Mouse (Mus musculus) left cerebral cortex, postnatal 36 days (tissue): Measurements from ENCODE around the gene Mlxipl. TPM values are rescaled to one million over a fixed set of nuclear protein-coding genes. Genes with fewer than 3 reads are reported as not detected.
"Not testable (repeated sequence)": the region's sequence is repeated elsewhere in the genome, so short reads cannot be mapped to it uniquely, and the experiment has no call there.

Source experiments
- DNase-seq, 2 experiments: peaks; one replicate each; pipeline ENCODE4 v3.0.0; 2021 to 2022; ENCODE audit warnings: low spot score in 2 of 2, mixed read lengths in 1 of 2
- intact Hi-C: fragments of 180-260 bp; cut with DNase I; formaldehyde crosslinking; loops from one replicate; pipeline ENCODE4 v1.15.1; 2025
- total RNA-seq, 2 experiments: library from RNA; stranded (reverse); gene quantifications; 2 replicates each; pipeline ENCODE4 v1.2.3; 2021

The Mlxipl gene
- 1 to 10 TPM; 2.4 to 4.7 TPM for total RNA-seq

- intact Hi-C loops, result loop anchor here (10.0 kb wide), 1 partner anchor 185 kb away; the partner anchor contains the start of gene Tmem270
Measured at GRCm38 (mm10) chr5:135089653-135090052, at the start of gene Mlxipl. Gene Mlxipl (plus strand): TSS chr5:135089890.

GRCm38 (mm10) chr5:135040059-135040458 lies 49.6 kb upstream of the Mlxipl start:
- peak in 1 of 2 experiments; percentile 64 for DNase-seq

More at GRCm38 (mm10) chr5:135089653-135090052, at the start of gene Mlxipl:
- DNase-seq, result no peak

GRCm38 (mm10) chr5:135040777-135041176 lies 48.9 kb upstream of the Mlxipl start:
- intact Hi-C loops, result no loop called here
- peak in 1 of 2 experiments; percentile 65 for DNase-seq

More at GRCm38 (mm10) chr5:135040059-135040458, 49.6 kb upstream of the Mlxipl start:
- intact Hi-C loops, result no loop called here

GRCm38 (mm10) chr5:135042105-135042788 lies 47.4 kb upstream of the Mlxipl start:
- no peak for DNase-seq
- intact Hi-C loops, result no loop called here

- no peak for DNase-seq
Measured at GRCm38 (mm10) chr5:135044575-135044974, 45.1 kb upstream of the Mlxipl start.

GRCm38 (mm10) chr5:135048539-135048938 lies 41.2 kb upstream of the Mlxipl start:
- DNase-seq, result no peak
- intact Hi-C loops, result no loop called here

More at GRCm38 (mm10) chr5:135044575-135044974, 45.1 kb upstream of the Mlxipl start:
- intact Hi-C loops, result no loop called here

GRCm38 (mm10) chr5:135049268-135049667 lies 40.4 kb upstream of the Mlxipl start:
- intact Hi-C loops, DNase-seq: not testable (repeated sequence)

- no peak for DNase-seq
- intact Hi-C loops, result loop anchor here (5.0 kb wide), 1 partner anchor 36 kb away; no protein-coding TSS in a partner anchor
Measured at GRCm38 (mm10) chr5:135053356-135053755, 36.3 kb upstream of the Mlxipl start.

- intact Hi-C loops, result no loop called here
- peak; percentile 97 to 98 for DNase-seq
Measured at GRCm38 (mm10) chr5:135063629-135064381, 25.9 kb upstream of the Mlxipl start, which contains the start of gene Dnajc30. Gene Dnajc30 (plus strand): TSS chr5:135064202.

GRCm38 (mm10) chr5:135064382-135064766 lies 25.3 kb upstream of the Mlxipl start:
- DNase-seq, result no peak
- intact Hi-C loops, result no loop called here

- DNase-seq, intact Hi-C loops: not testable (repeated sequence)
Measured at GRCm38 (mm10) chr5:135064909-135065446, 24.7 kb upstream of the Mlxipl start, which contains the start of gene Bud23. Gene Bud23 (minus strand): TSS chr5:135064959.

- DNase-seq, result no peak
- intact Hi-C loops, result no loop called here
Measured at GRCm38 (mm10) chr5:135066008-135066407, 23.7 kb upstream of the Mlxipl start.

GRCm38 (mm10) chr5:135070448-135070847 lies 19.2 kb upstream of the Mlxipl start:
- intact Hi-C loops, result no loop called here
- DNase-seq, result no peak

GRCm38 (mm10) chr5:135072061-135072460 lies 17.6 kb upstream of the Mlxipl start:
- intact Hi-C loops, result no loop called here
- no peak for DNase-seq

- DNase-seq, result no peak
- intact Hi-C loops, result no loop called here
Measured at GRCm38 (mm10) chr5:135072720-135073119, 17.0 kb upstream of the Mlxipl start.

- no peak for DNase-seq
- intact Hi-C loops, result no loop called here
Measured at GRCm38 (mm10) chr5:135073349-135074150, 16.1 kb upstream of the Mlxipl start.

GRCm38 (mm10) chr5:135075655-135076054 lies 14.0 kb upstream of the Mlxipl start:
- intact Hi-C loops, result loop anchor here (5.0 kb wide), 2 partner anchors 58 to 117 kb away; no protein-coding TSS in a partner anchor
- DNase-seq, result no peak

- no peak for DNase-seq
- intact Hi-C loops, result loop anchor here (5.0 kb wide), 2 partner anchors 59 to 116 kb away; no protein-coding TSS in a partner anchor
Measured at GRCm38 (mm10) chr5:135076368-135076767, 13.3 kb upstream of the Mlxipl start.

- peak in 1 of 2 experiments; percentile 45 for DNase-seq
- intact Hi-C loops, result loop anchor here (5.0 kb wide), 2 partner anchors 60 to 115 kb away; no protein-coding TSS in a partner anchor
Measured at GRCm38 (mm10) chr5:135076931-135077505, 12.7 kb upstream of the Mlxipl start.
